Mouse (Mus musculus): Measurements from ENCODE around the gene Elf2. TPM values are rescaled to one million over a fixed set of nuclear protein-coding genes. Genes with fewer than 3 reads are reported as not detected.

Gene Elf2
- polyA plus RNA-seq, 1 experiment from 2014 or later = 35.0 TPM

DNA sequence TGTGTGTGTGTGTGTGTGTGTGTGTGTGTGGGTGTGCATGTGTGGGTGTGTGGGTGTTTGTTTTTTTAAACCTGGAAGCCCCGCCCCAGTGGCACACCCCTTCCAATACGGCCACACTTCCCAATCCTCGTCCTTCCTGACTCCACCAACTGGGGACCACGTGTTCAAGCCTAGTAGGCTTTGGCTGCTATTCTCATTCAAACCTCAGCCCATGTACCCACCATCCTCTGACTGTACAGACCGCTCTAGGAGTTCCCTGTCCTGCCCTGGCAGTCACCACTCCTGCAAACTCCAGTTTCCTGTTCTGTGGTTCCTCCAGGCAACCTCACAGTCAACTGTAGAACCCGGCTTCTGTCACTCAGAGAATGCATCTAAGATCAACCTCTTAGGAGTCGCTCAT lies 101.9 kb downstream of the Elf2 start:
- H3K4me2 ChIP-seq (replicated peaks) = no peak overlapping the region
- H3K4me1 ChIP-seq (replicated peaks; ENCODE audit: control insufficient read depth, insufficient read depth, low read length) = no peaks in the 10 kb centered on the region; the same call in 1 of the 2 replicates
- WGBS = 90% methylated on average over 7 of the region's 7 CpGs
- no peak overlapping the region for H3K4me3 ChIP-seq (replicated peaks; ENCODE audit: low read length)
- no peaks in the 10 kb centered on the region for H3K9me3 ChIP-seq (ENCODE audit: control insufficient read depth, low read length)
- no peak overlapping the region for H3K27ac ChIP-seq
- no peak overlapping the region for H3K9ac ChIP-seq
- ATAC-seq (ENCODE audit: low FRiP score) = no peak
- H3K27me3 ChIP-seq (ENCODE audit: control insufficient read depth, insufficient read depth, low read length) = no peaks in the 10 kb centered on the region
- peaks cover 4% of the 10 kb centered on the region; the same call in 1 of the 2 replicates for H3K36me3 ChIP-seq (replicated peaks; ENCODE audit: control insufficient read depth, insufficient read depth)
- DNase-seq (ENCODE audit: low spot score) = no peak

DNA sequence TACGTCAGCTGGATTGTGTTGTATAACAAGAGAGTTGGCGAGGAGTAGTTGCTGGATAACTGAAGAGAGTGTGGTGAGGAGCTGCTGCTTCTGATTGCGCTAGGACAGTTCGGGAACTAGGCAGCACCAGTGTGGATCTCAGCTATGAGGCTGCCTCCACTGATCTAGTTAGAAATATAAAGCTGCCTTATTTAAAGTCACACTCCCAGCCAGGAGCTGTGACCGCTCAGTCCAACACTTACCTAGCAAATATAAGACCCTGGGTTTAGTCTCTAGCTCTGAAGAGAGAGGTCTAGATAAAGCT lies 105.8 kb downstream of the Elf2 start:
- no peak overlapping the region for H3K27ac ChIP-seq
- no peak overlapping the region for H3K4me2 ChIP-seq (replicated peaks)
- no peak overlapping the region for H3K4me3 ChIP-seq (replicated peaks; ENCODE audit: low read length)
- H3K4me1 ChIP-seq (replicated peaks; ENCODE audit: control insufficient read depth, insufficient read depth, low read length) = no peaks in the 10 kb centered on the region; the same call in 1 of the 2 replicates
- DNase-seq (ENCODE audit: low spot score) = no peak
- no peak overlapping the region for H3K9ac ChIP-seq
- no peaks in the 10 kb centered on the region for H3K27me3 ChIP-seq (ENCODE audit: control insufficient read depth, insufficient read depth, low read length)
- peaks cover 4% of the 10 kb centered on the region; the same call in 1 of the 2 replicates for H3K36me3 ChIP-seq (replicated peaks; ENCODE audit: control insufficient read depth, insufficient read depth)
- no peaks in the 10 kb centered on the region for H3K9me3 ChIP-seq (ENCODE audit: control insufficient read depth, low read length)
- peak; percentile 47; the same call in 1 of the 2 replicates for ATAC-seq (ENCODE audit: low FRiP score)
- 83% methylated on average over 5 of the region's 5 CpGs for WGBS

DNA sequence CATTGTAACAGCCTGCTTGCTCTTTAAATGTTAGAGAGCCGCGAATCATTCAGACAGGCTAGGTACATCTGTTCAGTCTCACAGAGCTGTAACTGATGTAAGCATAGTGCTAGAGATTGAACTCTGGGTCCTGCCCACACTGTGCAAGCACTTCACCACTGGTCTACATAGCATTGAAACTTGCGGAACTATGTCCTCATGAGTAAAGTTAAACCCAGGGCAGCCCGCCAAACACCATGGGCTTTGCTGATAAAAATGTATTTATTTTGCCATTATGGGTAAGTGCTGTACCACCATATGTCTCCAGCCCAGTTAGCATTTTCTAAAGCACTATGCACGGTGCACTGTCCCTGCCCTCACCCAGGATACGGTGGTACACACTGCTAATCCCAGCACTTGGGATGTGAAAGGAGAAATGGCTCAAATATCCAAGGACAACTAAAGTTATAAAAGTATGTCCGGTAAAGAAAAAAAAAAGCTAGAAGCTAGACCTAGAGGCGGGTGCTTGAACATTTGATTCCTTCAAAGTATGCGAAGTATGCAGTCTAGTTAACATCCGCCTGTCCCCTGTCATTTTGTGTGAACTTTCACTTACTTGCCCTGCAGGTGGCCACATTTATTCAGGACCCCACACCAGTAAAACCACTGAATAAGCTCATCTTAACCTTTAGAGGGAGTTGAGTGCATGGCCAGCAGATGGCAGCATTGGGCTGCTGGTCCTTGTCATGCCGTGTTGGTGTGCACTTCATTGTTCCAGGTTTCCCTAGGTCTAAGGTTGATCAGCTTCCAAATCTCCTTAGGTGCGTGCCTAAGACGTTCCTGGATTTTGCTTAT lies 106.3 kb downstream of the Elf2 start:
- Histone ChIP-seq H3K9me3 (ENCODE audit: control insufficient read depth, low read length) (no peaks in the 10 kb centered on the region), H3K4me2 (replicated peaks) (no peak overlapping the region), H3K4me3 (replicated peaks; ENCODE audit: low read length) (no peak overlapping the region), H3K9ac (no peak overlapping the region), H3K36me3 (replicated peaks; ENCODE audit: control insufficient read depth, insufficient read depth) (no peaks in the 10 kb centered on the region), H3K4me1 (replicated peaks; ENCODE audit: control insufficient read depth, insufficient read depth, low read length) (no peaks in the 10 kb centered on the region; the same call in 1 of the 2 replicates), H3K27me3 (ENCODE audit: control insufficient read depth, insufficient read depth, low read length) (no peaks in the 10 kb centered on the region), H3K27ac (no peak overlapping the region)
- 55% methylated on average over 13 of the region's 13 CpGs for WGBS
- DNase-seq (ENCODE audit: low spot score) (peak; percentile 87), ATAC-seq (ENCODE audit: low FRiP score) (peak; percentile 82)

DNA sequence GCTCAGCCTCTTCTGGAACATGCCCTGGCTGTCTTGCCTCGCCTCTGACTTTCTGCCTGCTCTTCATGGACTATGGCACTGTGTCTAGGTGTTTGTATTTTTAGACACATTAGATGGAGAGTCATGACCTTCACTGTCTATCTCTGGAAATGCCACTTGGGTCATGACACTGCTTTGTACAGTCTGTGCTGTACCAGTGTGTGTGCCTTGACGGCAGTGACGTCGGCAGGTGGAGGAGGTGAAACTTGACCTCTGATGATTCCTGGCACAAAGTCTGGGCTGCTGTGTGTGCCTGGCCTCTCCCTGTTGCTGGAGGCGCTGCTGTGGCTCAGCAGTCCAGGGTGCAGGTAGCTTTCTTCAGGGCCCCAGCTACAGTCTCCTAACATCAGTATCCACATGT lies 107.0 kb downstream of the Elf2 start:
- H3K4me3 ChIP-seq (replicated peaks; ENCODE audit: low read length) = no peak overlapping the region
- no peak overlapping the region for H3K27ac ChIP-seq
- H3K27me3 ChIP-seq (ENCODE audit: control insufficient read depth, insufficient read depth, low read length) = no peaks in the 10 kb centered on the region
- H3K4me2 ChIP-seq (replicated peaks) = no peak overlapping the region
- H3K9ac ChIP-seq = no peak overlapping the region
- ATAC-seq (ENCODE audit: low FRiP score) (no peak), DNase-seq (ENCODE audit: low spot score) (no peak)
- WGBS = 80% methylated on average over 5 of the region's 5 CpGs
- H3K4me1 ChIP-seq (replicated peaks; ENCODE audit: control insufficient read depth, insufficient read depth, low read length) = no peaks in the 10 kb centered on the region; the same call in 1 of the 2 replicates
- no peaks in the 10 kb centered on the region for H3K9me3 ChIP-seq (ENCODE audit: control insufficient read depth, low read length)
- H3K36me3 ChIP-seq (replicated peaks; ENCODE audit: control insufficient read depth, insufficient read depth) = no peaks in the 10 kb centered on the region

DNA sequence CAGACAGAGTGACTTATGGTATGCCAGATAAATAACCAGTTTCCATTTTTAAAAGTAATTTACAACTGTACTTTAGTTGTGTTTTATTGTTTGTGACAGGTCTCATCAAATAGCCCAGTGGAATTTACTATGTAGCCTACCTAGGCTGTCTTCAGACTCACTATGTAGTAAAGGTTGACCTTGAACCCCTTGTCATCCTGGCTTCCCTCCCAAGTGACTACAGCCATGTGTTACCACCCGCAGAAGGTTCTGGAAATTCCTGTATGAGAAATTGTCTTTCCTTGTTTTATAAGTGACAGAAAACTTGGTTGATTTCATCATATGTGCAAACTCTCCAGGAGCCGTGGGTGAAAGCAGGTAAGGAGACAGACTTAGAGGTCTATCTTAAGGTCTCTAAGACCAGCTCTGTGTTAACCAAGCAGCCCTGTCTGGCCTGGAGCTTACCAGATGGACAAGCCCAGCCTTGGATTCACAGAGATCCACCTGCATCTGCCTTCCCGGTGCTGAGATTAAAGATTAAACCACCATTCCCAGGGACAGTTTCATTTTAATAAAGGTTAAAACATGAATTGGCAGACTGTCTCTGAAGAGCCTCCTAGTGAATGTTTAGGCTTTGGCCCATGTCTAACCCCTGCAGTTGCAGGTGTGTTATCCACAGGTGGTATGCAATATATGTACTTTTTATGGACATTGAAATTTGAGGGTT lies 108.1 kb downstream of the Elf2 start:
- Histone ChIP-seq H3K4me2 (replicated peaks) (no peak overlapping the region), H3K4me1 (replicated peaks; ENCODE audit: control insufficient read depth, insufficient read depth, low read length) (peaks cover 2% of the 10 kb centered on the region; the same call in 1 of the 2 replicates), H3K9me3 (ENCODE audit: control insufficient read depth, low read length) (no peaks in the 10 kb centered on the region), H3K27me3 (ENCODE audit: control insufficient read depth, insufficient read depth, low read length) (no peaks in the 10 kb centered on the region), H3K36me3 (replicated peaks; ENCODE audit: control insufficient read depth, insufficient read depth) (no peaks in the 10 kb centered on the region), H3K27ac (no peak overlapping the region), H3K9ac (no peak overlapping the region), H3K4me3 (replicated peaks; ENCODE audit: low read length) (no peak overlapping the region)
- 94% methylated on average over 3 of the region's 3 CpGs for WGBS
- DNase-seq (ENCODE audit: low spot score) (no peak), ATAC-seq (ENCODE audit: low FRiP score) (no peak)

DNA sequence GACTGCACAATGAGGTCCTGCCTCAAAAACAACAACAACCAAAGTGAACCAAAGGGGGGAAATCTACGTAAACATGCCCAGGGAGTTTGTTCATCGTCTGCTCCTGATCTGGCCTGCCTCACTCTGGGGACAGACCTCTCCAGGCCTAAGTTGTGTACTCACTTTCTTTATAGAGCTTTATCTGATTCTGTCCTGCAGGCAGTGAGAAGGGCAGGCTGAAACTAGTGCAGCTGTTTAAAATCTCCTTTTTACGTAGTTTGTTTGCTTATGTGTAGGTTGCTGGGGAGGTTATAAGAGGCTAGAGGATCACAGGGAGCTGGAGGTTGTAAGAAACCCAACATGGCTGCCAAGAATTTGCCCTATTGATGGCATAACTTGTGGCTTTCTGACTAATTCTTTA lies 109.0 kb downstream of the Elf2 start:
- DNase-seq (ENCODE audit: low spot score) = no peak
- Histone ChIP-seq H3K4me3 (replicated peaks; ENCODE audit: low read length) (no peak overlapping the region), H3K4me1 (replicated peaks; ENCODE audit: control insufficient read depth, insufficient read depth, low read length) (peaks cover 6% of the 10 kb centered on the region; the same call in 1 of the 2 replicates), H3K9ac (no peak overlapping the region), H3K36me3 (replicated peaks; ENCODE audit: control insufficient read depth, insufficient read depth) (no peaks in the 10 kb centered on the region), H3K27ac (no peak overlapping the region), H3K27me3 (ENCODE audit: control insufficient read depth, insufficient read depth, low read length) (no peaks in the 10 kb centered on the region), H3K9me3 (ENCODE audit: control insufficient read depth, low read length) (no peaks in the 10 kb centered on the region), H3K4me2 (replicated peaks) (no peak overlapping the region)
- no peak for ATAC-seq (ENCODE audit: low FRiP score)
- WGBS = 77% methylated on average over 3 of the region's 3 CpGs

DNA sequence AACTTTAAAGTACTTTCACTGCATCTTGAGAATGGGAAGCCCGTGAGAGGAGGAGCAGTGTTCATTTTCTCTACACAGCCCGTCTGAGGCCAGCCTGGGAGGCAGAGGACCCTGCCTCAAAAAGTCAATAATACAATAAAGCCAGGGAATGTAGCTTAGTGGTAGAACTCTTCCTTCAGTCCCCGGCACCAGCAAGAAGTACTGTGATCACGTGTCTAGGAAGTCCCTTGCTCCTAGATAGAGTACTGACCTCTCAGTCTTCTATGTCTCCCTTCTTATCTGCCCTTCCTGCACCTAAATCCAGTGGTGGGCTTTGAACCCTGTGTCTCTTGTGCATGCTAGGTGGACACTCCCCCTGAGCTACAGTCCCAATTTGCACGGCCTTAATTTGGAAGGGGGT lies 109.6 kb downstream of the Elf2 start:
- DNase-seq (ENCODE audit: low spot score) = no peak
- no peak overlapping the region for H3K4me3 ChIP-seq (replicated peaks; ENCODE audit: low read length)
- no peak overlapping the region for H3K9ac ChIP-seq
- WGBS = 85% methylated on average over 5 of the region's 5 CpGs
- no peaks in the 10 kb centered on the region for H3K36me3 ChIP-seq (replicated peaks; ENCODE audit: control insufficient read depth, insufficient read depth)
- no peaks in the 10 kb centered on the region for H3K9me3 ChIP-seq (ENCODE audit: control insufficient read depth, low read length)
- no peaks in the 10 kb centered on the region for H3K27me3 ChIP-seq (ENCODE audit: control insufficient read depth, insufficient read depth, low read length)
- no peak overlapping the region for H3K4me2 ChIP-seq (replicated peaks)
- H3K4me1 ChIP-seq (replicated peaks; ENCODE audit: control insufficient read depth, insufficient read depth, low read length) = peaks cover 13% of the 10 kb centered on the region; the same call in 1 of the 2 replicates
- ATAC-seq (ENCODE audit: low FRiP score) = no peak
- no peak overlapping the region for H3K27ac ChIP-seq

DNA sequence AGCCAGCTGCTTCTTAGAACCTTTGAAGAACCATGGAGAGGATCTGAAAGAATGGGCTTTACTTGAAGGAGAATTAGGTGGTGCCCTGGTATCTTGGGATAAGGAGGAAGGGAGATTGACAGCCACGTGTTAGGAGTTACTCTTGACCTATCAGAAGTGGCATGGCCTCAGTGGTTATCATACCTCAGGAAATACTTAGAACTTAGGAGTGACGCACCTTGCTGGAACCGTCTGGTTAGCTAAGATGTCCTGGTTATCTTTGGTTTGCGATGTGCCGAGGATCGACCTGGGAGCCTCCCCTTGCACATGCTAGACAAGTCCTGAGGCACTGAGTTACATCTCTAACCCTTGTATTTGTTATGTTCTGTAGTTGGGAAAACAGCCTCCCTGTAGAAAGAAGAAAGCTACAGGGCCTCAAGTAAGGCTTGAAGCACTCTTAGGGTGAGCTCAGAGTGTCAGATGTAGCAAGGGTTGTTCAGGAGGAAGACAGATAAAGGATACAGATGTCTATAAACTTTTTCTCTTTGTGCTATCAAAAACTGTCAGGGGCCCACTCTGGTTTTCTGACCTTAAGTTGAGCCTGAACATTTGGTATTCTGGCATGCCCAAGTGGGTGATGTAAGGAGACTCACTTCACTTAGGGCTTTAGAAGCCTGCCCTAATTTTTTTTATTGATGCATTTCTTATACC lies 110.2 kb downstream of the Elf2 start:
- H3K9ac ChIP-seq = no peak overlapping the region
- H3K4me2 ChIP-seq (replicated peaks) = no peak overlapping the region
- peaks cover 18% of the 10 kb centered on the region; the same call in 1 of the 2 replicates for H3K4me1 ChIP-seq (replicated peaks; ENCODE audit: control insufficient read depth, insufficient read depth, low read length)
- H3K9me3 ChIP-seq (ENCODE audit: control insufficient read depth, low read length) = no peaks in the 10 kb centered on the region
- no peak overlapping the region for H3K4me3 ChIP-seq (replicated peaks; ENCODE audit: low read length)
- no peak for DNase-seq (ENCODE audit: low spot score)
- no peaks in the 10 kb centered on the region for H3K27me3 ChIP-seq (ENCODE audit: control insufficient read depth, insufficient read depth, low read length)
- no peaks in the 10 kb centered on the region for H3K36me3 ChIP-seq (replicated peaks; ENCODE audit: control insufficient read depth, insufficient read depth)
- WGBS = over 99% methylated on average over 6 of the region's 6 CpGs
- no peak overlapping the region for H3K27ac ChIP-seq
- no peak for ATAC-seq (ENCODE audit: low FRiP score)

DNA sequence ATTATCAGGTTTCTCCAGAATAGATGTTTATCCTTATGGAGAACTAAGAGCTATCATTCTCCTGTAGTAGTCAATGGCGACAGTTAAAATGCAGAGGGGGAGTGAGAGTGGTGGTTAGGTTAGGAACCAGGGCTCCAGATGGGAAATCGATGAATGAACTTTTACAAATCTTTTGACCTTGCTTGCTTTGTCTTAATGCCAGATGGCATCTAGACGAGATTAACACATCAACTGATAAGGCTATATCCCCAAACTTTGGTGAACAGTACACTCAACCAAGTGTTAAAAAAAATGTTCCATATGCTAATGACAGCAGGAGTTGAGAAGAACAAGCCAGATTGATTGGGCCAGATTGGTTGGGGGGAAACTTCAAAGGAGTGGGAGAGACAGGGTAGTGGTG lies 111.2 kb downstream of the Elf2 start:
- no peak for ATAC-seq (ENCODE audit: low FRiP score)
- WGBS = 73% methylated on average over 3 of the region's 3 CpGs
- Histone ChIP-seq H3K9ac (no peak overlapping the region), H3K4me1 (replicated peaks; ENCODE audit: control insufficient read depth, insufficient read depth, low read length) (peaks cover 18% of the 10 kb centered on the region; the same call in 1 of the 2 replicates), H3K4me2 (replicated peaks) (no peak overlapping the region), H3K9me3 (ENCODE audit: control insufficient read depth, low read length) (no peaks in the 10 kb centered on the region), H3K4me3 (replicated peaks; ENCODE audit: low read length) (no peak overlapping the region), H3K27me3 (ENCODE audit: control insufficient read depth, insufficient read depth, low read length) (no peaks in the 10 kb centered on the region), H3K27ac (no peak overlapping the region), H3K36me3 (replicated peaks; ENCODE audit: control insufficient read depth, insufficient read depth) (no peaks in the 10 kb centered on the region)
- DNase-seq (ENCODE audit: low spot score) = no peak
